Mouse (Mus musculus): ENCODE measurements around the gene Fan1. TPM values are rescaled to one million over a fixed set of nuclear protein-coding genes. Genes with fewer than 3 reads are reported as not detected.

The Fan1 gene
- total RNA-seq, 2 experiments from 2014 or later, result 8.9 to 10.1 TPM

- DNase-seq, result no peak
These were observed 42.6 kb downstream of the Fan1 start for GRCm38 (mm10) chr7:64331309-64331708.

DNA sequence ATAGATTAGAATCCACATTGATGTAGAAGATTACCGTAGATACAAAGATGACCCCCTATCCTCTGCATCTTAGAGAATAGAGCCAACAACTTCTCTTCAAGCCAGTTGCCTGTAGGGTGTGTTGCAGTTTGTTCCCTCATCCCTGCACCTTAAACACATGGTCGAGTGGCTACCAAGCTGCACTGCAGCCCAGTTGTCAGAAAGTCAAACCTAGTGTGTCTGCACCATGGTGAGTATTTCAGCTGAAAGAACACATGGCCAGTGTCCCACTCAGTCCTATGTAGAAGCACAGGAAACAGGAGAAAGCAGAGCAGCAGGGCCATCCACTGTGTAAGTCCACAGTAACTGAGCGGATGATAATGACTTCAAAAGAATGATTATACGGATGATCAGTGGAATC is 46.4 kb downstream of the Fan1 start:
- no peak for DNase-seq

- DNase-seq, result peak; percentile 72 to 93
These were observed 47.0 kb downstream of the Fan1 start for GRCm38 (mm10) chr7:64326892-64327291.

DNA sequence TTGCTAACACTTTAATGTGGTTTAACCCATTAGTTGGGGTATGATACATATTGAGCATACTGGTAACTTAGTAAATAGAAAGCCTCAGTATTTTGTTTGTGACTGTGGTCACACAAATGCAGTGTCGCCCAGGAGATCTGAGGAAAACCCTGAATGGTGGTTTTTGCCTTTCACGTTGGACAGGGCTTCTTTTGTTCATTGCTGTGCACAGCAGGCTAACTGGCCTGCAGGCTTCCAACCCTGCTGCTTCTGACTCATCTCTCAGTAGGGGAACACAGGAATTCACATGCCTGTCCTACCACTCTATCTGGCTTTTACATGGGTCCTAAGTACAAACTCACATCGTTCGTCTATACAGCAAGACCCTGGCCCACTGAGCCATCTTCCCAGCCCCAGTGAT is 52.2 kb downstream of the Fan1 start:
- no peak for DNase-seq

- no peak for DNase-seq
These were observed 52.8 kb downstream of the Fan1 start for GRCm38 (mm10) chr7:64321125-64321524.

DNA sequence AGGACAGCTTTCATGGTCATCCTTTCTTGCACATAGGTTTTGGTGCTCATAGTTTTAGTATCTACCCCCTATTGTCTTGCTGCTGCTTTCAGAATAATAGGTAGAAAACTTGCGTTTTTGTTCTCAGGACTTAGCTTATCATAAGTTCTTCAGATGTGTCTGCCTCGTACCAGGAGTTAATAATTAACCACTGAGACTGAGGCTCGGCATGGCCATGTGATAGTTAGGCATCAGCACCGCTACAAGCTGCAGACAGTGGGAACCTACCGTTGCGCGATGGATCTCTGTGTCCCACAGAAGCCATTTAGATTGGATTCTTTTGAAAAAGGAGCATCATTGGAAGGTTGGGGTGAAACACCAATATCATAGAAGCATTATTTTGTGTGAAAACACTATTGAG is 61.1 kb downstream of the Fan1 start:
- no peak for DNase-seq

DNA sequence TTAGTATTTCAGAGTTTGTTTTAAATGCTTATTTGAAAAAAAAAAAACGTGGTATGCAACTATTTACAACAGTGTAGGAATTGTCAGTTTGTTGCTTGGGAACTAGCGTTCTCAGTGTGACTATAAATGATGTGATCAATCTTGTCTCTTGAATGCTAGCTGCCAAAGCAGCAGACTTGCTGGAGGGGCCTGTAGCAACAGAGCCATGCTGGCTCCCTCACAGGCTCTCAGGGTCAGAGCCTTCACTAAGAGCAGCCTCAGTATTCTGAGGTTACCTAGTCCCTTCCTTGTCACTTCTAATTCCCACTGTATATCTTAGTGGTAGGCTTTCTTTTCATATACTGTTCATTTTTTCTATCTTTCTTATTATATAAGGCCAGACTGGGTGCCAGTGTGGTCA is 63.1 kb downstream of the Fan1 start:
- DNase-seq, result no peak

DNA sequence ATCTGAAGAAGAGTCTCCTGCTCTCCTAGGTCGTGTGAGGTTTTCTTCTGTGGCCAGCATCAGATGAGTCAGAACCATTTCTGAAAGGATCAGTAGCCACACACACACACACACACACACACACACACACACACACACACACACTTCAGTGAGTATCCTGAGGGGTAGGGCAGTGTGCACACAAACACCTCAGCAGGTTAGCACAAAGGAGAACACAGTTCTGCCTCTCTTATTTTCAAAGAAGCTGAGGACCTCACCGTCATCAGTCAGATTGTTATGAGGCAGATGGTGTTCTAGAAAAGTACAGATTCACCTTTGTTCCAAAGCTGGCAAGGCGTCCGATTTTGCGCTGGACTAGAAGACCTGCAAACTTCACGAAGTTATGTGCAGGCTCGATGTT is 63.7 kb downstream of the Fan1 start:
- no peak for DNase-seq

Other genes with a start within 250 kb of the Fan1 start
- gene Trpm1, start 220.3 kb downstream of the Fan1 start, total RNA-seq (2021), result under 1 TPM in 1 of 2 experiments, not detected in 1; 0.28 TPM
- 10 to 100 TPM; 14.2 to 14.3 TPM for gene Mtmr10, start 86.4 kb downstream of the Fan1 start, total RNA-seq (2021)
- gene Mphosph10, start 18.2 kb upstream of the Fan1 start, total RNA-seq (2021), result 10 to 100 TPM; 11.9 to 13.5 TPM
- gene Mcee, start 18.5 kb upstream of the Fan1 start, total RNA-seq (2021), result 100 to 1,000 TPM; 169 to 199 TPM
- gene Apba2, start 127.6 kb upstream of the Fan1 start, total RNA-seq (2021), result under 1 TPM; 0.35 to 0.59 TPM